Mouse (Mus musculus) midbrain, embryonic 14.5 days (tissue): Measurements from ENCODE around the gene Qsox2. TPM values are rescaled to one million over a fixed set of nuclear protein-coding genes. Genes with fewer than 3 reads are reported as not detected.

Experiments used
- ATAC-seq: fragments of 200-750 bp; cut with Nextera tagmentation; 2 replicates; pipeline ENCODE4 v1.8.0; 2017; ENCODE audit warnings: moderate number of reproducible peaks, moderate library complexity; ENCODE audit not compliant: low FRiP score, low TSS enrichment
- DNase-seq: peaks from one replicate; pipeline ENCODE4 v3.0.0-alpha.2; 2015
- H3K27ac ChIP-seq: fragments of 300-500 bp; sonication (generic); replicated peaks from 2 replicates; pipeline ENCODE4 v1.5.1; 2014; ENCODE audit warnings: mild to moderate bottlenecking, low read depth, low read length, moderate library complexity
- H3K27me3 ChIP-seq: fragments of 300-500 bp; sonication (generic); 2 replicates; pipeline ENCODE4 v1.6.1; 2014; ENCODE audit warnings: low read length, control low read depth, mixed read lengths; ENCODE audit not compliant: control insufficient read depth, insufficient read depth
- H3K36me3 ChIP-seq: fragments of 300-500 bp; sonication (generic); 2 replicates; pipeline ENCODE4 v1.6.1; 2014; ENCODE audit warnings: low read length, control low read depth; ENCODE audit not compliant: control insufficient read depth, insufficient read depth
- H3K4me1 ChIP-seq: fragments of 300-500 bp; sonication (generic); 2 replicates; pipeline ENCODE4 v1.6.1; 2014; ENCODE audit warnings: mild to moderate bottlenecking, antibody characterized with exemption, low read length, control low read depth; ENCODE audit not compliant: control insufficient read depth, insufficient read depth
- H3K4me2 ChIP-seq: fragments of 300-500 bp; sonication (generic); 2 replicates; pipeline ENCODE4 v1.6.1; 2014; ENCODE audit warnings: mild to moderate bottlenecking, low read length, moderate library complexity
- H3K4me3 ChIP-seq: fragments of 300-500 bp; sonication (generic); replicated peaks from 2 replicates; pipeline ENCODE4 v1.5.1; 2014; ENCODE audit warnings: low read depth, low read length
- H3K9ac ChIP-seq: fragments of 300-500 bp; sonication (generic); replicated peaks from 2 replicates; pipeline ENCODE4 v1.6.1; 2014; ENCODE audit warnings: mild to moderate bottlenecking, low read length, moderate library complexity
- H3K9me3 ChIP-seq: fragments of 300-500 bp; sonication (generic); 2 replicates; pipeline ENCODE4 v1.6.1; 2016; ENCODE audit warnings: low read length, control low read depth, mixed read lengths; ENCODE audit not compliant: control insufficient read depth
- WGBS: fragments of 180-500 bp; shearing (Covaris S2); extraction: QIAGEN DNeasy Blood & Tissue Kit; methylation state at CpG from one replicate; pipeline ENCODE4 v1.1.7; 2014; 5-methylcytosine and 5-hydroxymethylcytosine counted together
- polyA plus RNA-seq: library from polyadenylated mRNA; unstranded; fragments of >200 nt; fragmentation: Nextera tagmentation; extraction: Ambion mirVana; gene quantifications from 2 replicates; pipeline ENCODE4 v1.2.1, GENCODE M21; 2014

Gene Qsox2
- polyA plus RNA-seq, 1 experiment from 2014 or later: 15.5 TPM

- ATAC-seq (no peak), DNase-seq (no peak)
- Histone ChIP-seq H3K4me3 (no peak overlapping the region), H3K36me3 (no peaks in the 10 kb centered on the region), H3K27me3 (no peaks in the 10 kb centered on the region), H3K4me1 (no peaks in the 10 kb centered on the region), H3K9ac (no peak overlapping the region), H3K9me3 (no peaks in the 10 kb centered on the region), H3K4me2 (no peak overlapping the region), H3K27ac (no peak overlapping the region)
- WGBS: 78% methylated on average over 4 of the region's 4 CpGs
Measured at GRCm38 (mm10) chr2:26264646-26265045, 27.3 kb upstream of the Qsox2 start.

- DNase-seq (no peak), ATAC-seq (no peak)
- H3K27me3 ChIP-seq: no peaks in the 10 kb centered on the region
- H3K9ac ChIP-seq: no peak overlapping the region
- H3K9me3 ChIP-seq: no peaks in the 10 kb centered on the region
- H3K4me1 ChIP-seq: no peaks in the 10 kb centered on the region
- no peaks in the 10 kb centered on the region for H3K36me3 ChIP-seq
- WGBS: 85% methylated on average over 16 of the region's 16 CpGs
- H3K4me3 ChIP-seq: no peak overlapping the region
- H3K27ac ChIP-seq: no peak overlapping the region
- H3K4me2 ChIP-seq: no peak overlapping the region
Measured at GRCm38 (mm10) chr2:26257315-26258096, 20.2 kb upstream of the Qsox2 start.

- Histone ChIP-seq H3K4me1 (no peaks in the 10 kb centered on the region), H3K4me2 (no peak overlapping the region), H3K9me3 (no peaks in the 10 kb centered on the region), H3K4me3 (no peak overlapping the region), H3K9ac (no peak overlapping the region), H3K36me3 (no peaks in the 10 kb centered on the region), H3K27ac (no peak overlapping the region), H3K27me3 (no peaks in the 10 kb centered on the region)
- DNase-seq (no peak), ATAC-seq (no peak)
- WGBS: 69% methylated on average over 4 of the region's 4 CpGs
Measured at GRCm38 (mm10) chr2:26254816-26255215, 17.5 kb upstream of the Qsox2 start.

GRCm38 (mm10) chr2:26252514-26253206 lies 15.3 kb upstream of the Qsox2 start:
- H3K27ac ChIP-seq: no peak overlapping the region
- WGBS: 66% methylated on average over 8 of the region's 8 CpGs
- H3K9ac ChIP-seq: no peak overlapping the region
- H3K36me3 ChIP-seq: no peaks in the 10 kb centered on the region
- H3K4me1 ChIP-seq: no peaks in the 10 kb centered on the region
- H3K27me3 ChIP-seq: no peaks in the 10 kb centered on the region
- no peak overlapping the region for H3K4me2 ChIP-seq
- ATAC-seq (no peak), DNase-seq (no peak)
- no peak overlapping the region for H3K4me3 ChIP-seq
- H3K9me3 ChIP-seq: no peaks in the 10 kb centered on the region

DNA sequence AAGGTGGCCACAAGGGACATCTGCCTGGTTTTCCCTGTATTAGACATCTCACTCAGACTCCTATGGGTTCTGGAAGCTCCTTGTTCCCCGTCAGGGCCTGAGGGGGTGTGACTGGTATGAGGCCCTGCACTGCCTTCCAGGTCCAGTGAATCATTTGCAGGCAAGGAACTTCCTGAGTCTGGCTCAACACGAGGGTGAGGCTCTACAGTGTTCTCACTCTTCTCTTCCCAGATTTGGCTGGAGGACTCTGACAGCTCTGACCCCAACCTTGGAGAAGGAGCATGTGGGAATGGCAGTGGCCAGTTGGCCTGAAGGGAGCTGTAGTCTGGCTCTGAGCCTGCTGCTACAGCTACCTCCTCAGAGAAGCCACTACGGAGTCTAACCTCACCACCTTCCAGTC lies 10.2 kb upstream of the Qsox2 start:
- H3K4me3 ChIP-seq: no peak overlapping the region
- no peak overlapping the region for H3K27ac ChIP-seq
- 70% methylated on average over 3 of the region's 3 CpGs for WGBS
- ATAC-seq (no peak), DNase-seq (no peak)
- no peaks in the 10 kb centered on the region for H3K27me3 ChIP-seq
- no peaks in the 10 kb centered on the region for H3K36me3 ChIP-seq
- H3K4me1 ChIP-seq: no peaks in the 10 kb centered on the region
- no peak overlapping the region for H3K4me2 ChIP-seq
- no peaks in the 10 kb centered on the region for H3K9me3 ChIP-seq
- no peak overlapping the region for H3K9ac ChIP-seq

DNA sequence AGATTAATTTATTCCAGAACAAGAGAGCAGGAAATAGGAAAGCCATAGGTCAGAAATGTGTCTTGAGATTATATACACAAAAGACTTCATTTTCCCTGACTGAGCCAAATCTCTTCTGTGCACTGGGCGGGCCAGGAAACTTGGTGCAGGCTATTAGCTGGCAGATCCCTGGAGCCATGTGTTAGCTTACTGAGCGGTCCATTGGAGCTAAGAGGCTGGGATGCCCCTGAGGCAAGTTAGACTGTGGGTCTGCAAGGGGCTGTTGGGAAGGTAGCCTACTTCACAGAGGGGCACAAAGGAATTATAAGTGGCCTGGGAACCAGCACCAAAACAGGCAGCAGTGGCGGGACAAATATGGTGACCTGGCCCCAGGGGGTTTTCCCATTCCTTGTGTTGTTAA lies 3.5 kb upstream of the Qsox2 start:
- ATAC-seq: no peak
- H3K4me2 ChIP-seq: no peak overlapping the region
- H3K4me3 ChIP-seq: no peak overlapping the region
- no peak overlapping the region for H3K27ac ChIP-seq
- H3K9ac ChIP-seq: no peak overlapping the region
- H3K36me3 ChIP-seq: no peaks in the 10 kb centered on the region
- H3K4me1 ChIP-seq: peaks cover 9% of the 10 kb centered on the region
- H3K27me3 ChIP-seq: no peaks in the 10 kb centered on the region
- DNase-seq: no peak
- H3K9me3 ChIP-seq: no peaks in the 10 kb centered on the region
- 68% methylated on average over 3 of the region's 3 CpGs for WGBS

DNA sequence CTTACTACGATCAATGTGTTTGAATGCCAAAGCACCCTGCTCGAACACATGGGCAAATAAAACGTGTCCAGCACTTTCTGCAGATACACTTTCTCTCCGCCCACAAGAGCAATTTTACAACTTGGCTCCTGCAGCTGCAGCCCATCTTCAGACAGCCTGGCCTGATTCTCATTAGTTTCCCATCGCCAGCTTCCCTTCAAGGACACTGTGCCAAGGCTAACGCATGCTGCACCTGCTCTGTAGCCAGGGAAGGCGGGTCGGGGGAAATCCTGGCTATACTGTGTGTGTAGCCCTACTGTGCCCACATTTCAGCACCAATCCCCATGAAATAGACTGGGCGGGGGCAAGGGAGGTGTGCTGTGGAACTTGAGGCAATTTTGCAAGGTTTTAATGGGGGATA lies 3.0 kb upstream of the Qsox2 start:
- Histone ChIP-seq H3K9me3 (no peaks in the 10 kb centered on the region), H3K4me1 (peaks cover 9% of the 10 kb centered on the region), H3K27ac (no peak overlapping the region), H3K4me3 (no peak overlapping the region), H3K27me3 (no peaks in the 10 kb centered on the region), H3K4me2 (no peak overlapping the region), H3K9ac (no peak overlapping the region), H3K36me3 (no peaks in the 10 kb centered on the region)
- ATAC-seq (no peak), DNase-seq (peak; percentile 8)
- WGBS: 71% methylated on average over 9 of the region's 9 CpGs

- Histone ChIP-seq H3K9ac (peak overlapping the region; percentile 84), H3K4me1 (peaks cover 9% of the 10 kb centered on the region), H3K36me3 (no peaks in the 10 kb centered on the region), H3K4me2 (peak overlapping the region; percentile 86), H3K27me3 (no peaks in the 10 kb centered on the region), H3K4me3 (peak overlapping the region; percentile 91), H3K9me3 (no peaks in the 10 kb centered on the region), H3K27ac (peak overlapping the region; percentile 85)
- no peak for DNase-seq
- peak; percentile 29 for ATAC-seq
- under 1% methylated on average over 51 of the region's 51 CpGs for WGBS
Measured at GRCm38 (mm10) chr2:26236681-26237289, 540 bp downstream of the Qsox2 start.
